Mouse (Mus musculus): ENCODE results near the gene Hist1h1t.
"Not testable (repeated sequence)": the region's sequence is repeated elsewhere in the genome, so short reads cannot be mapped to it uniquely, and the experiment has no call there.

Hist1h1t gene

DNA sequence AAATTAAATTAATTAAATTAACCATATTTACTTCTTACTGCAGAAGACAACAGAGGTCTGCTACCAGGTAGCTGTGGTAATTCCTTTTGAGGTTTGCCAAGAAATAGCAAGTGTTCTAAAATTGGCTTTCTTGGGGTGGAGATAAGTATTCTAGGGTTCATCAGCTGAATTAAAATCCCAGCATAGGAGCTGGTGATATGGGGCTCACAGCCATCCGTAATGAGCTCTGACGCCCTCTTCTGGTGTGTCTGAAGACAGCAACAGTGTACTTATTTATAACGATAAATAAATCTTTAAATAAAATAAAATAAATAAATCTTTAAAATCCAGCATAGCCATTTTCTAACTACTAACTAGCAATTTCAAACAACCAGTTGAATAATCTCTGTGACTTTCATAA, 4.2 kb downstream of the Hist1h1t start:
- DNase-seq (ENCODE audit: low spot score): no peak

DNA sequence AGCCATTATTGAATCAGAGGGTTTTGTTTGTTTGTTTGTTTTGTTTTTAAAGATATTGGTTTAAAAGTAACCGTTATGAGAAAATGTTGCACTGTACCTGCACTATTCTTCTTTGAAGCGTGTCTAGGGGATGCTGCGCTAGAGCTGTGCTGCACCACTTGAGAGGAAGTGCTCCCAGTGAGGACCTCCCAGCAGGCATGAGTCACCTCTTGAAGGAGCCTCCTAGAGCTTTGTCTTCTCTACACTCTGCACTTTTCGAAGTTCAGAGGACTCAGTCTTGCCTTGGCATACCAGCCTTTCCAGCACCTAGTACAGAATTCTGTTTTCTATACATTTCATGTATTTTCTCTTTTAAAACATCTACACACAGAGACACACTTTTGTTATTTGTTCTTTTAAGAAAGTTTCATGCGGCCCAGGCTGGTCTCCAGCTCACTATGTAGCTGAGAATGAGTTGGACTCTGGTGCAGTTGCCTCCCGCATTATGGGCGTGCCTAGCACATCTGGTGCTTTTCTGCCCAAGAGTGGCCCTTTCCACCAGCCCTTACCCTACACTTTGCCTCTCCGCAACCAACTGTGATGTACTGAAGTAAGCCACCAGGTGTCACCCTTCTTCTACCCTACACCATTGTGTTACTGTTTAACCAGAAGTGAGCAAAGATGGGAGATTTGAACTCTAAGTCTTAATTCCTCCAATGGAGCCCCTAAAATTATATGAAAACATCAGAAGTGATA, 5.3 kb downstream of the Hist1h1t start:
- peak; percentile 76 for DNase-seq (ENCODE audit: low spot score)

DNA sequence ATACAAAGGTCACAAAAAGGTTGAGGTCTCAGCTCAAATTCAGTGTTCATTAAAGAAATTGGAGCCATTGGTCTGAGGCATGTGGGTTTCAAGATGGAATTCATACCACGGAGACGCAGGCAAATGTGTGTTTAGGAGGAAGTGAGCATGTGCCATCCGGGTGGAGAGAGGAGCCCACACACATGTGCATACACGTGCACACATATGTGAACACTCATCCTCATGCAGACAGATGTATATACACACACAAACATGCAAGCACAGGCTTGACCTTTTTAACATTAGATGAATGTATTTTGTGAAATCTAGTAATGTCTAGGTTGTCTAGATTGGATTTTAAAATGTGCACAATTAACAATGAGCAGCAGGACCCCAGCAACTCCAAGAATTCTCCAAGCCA, 6.6 kb downstream of the Hist1h1t start:
- DNase-seq (ENCODE audit: low spot score): no peak

DNA sequence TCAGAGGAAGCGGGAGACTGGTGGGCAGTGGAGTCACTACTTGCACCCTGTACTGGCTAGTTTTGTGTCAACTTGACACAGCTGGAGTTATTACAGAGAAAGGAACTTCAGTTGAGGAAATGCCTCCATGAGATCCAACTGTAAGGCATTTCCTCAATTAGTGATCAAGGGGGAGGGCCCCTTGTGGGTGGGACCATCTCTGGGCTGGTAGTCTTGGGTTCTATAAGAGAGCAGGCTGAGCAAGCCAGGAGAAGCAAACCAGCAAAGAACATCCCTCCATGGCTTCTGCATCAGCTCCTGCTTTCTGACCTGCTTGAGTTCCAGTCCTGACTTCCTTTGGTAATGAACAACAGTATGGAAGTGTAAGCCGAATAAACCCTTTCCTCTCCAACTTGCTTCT, 7.2 kb downstream of the Hist1h1t start:
- not testable (repeated sequence) for DNase-seq (ENCODE audit: low spot score)

DNA sequence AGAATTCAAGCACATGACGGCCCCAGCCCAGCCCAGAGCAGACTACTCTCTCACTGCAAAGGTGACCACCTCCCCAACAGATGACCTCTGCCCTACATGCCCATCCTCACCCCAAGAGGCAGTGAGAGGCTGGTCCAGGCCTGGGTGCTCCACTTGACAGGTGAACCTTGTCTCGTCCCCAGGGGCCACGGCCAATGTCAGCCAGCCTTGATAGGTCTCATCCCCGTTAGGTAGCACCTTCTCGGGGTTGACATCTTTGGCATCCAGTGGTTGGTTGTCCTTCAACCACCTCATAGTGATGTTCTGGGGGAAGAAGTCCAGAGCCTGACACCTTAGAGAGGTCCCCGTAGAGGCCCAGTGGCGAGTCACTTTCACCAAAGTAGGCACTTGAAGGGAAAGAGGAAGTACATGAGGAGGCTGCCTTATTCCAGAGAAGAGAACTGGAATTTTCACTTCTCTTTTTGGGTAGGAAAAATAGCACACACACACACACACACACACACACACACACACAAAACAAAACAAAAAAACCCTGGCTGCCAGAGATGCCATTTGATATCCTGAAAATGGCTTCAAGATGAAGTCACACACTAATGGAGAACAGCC, 10.2 kb downstream of the Hist1h1t start:
- DNase-seq (ENCODE audit: low spot score): no peak

DNA sequence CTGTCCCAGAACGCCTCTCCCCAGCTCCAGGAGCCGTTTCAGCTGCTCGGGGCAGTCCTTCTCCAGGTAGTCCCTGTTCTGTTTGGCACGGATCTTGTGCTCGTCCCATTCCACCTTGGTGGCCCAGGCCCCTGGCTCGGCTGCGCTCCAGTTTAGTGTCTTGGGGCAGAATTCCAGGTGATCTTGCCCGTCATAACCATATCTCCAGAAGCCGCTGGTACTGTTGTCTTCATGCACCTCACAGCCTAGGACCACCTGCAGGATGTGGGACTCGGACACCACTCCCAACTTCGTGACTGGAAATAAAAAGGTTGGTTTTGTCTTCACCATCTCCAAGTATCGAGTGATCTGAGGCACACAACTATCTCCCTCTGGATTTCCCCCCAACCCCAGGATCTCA, 11.2 kb downstream of the Hist1h1t start:
- DNase-seq (ENCODE audit: low spot score): no peak

DNA sequence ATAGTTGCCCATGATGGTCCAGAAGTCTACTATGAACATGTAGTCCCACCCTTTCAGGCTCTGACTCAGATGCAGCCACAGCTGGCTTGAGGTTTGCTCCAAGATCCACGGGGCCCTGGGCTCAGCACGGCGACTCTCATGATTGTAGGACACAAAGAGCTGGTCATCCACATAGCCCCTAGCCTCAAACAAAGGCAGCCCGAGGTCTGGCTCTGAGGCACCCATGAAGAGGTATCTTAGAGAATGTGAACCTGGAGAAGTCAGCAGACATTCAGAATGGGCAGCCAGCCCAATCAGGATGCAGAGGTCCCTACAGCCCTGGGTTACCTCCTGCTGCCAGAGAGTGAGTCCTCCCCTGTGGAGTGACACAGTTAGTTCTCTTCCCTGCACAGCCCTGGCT, 12.4 kb downstream of the Hist1h1t start:
- no peak for DNase-seq (ENCODE audit: low spot score)

DNA sequence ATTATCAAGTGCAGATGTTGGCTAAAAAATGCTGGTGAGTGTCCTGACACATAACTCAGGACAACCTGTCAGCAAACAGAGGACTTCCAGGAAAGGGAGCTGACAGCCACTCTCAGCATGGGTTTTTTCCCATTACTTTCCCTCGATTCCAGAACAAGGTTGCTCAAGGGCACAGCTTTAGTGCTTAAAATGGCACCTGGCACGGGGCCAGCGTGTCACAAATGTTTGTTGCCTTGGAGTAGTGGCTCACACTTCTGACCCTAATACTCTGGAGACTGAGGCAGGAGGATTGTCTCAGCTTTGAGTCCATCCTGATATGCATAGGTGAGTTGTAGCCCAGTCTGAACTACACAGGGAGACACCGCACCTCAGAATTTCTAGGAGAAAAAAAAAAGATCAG, 13.0 kb downstream of the Hist1h1t start:
- no peak for DNase-seq (ENCODE audit: low spot score)

DNA sequence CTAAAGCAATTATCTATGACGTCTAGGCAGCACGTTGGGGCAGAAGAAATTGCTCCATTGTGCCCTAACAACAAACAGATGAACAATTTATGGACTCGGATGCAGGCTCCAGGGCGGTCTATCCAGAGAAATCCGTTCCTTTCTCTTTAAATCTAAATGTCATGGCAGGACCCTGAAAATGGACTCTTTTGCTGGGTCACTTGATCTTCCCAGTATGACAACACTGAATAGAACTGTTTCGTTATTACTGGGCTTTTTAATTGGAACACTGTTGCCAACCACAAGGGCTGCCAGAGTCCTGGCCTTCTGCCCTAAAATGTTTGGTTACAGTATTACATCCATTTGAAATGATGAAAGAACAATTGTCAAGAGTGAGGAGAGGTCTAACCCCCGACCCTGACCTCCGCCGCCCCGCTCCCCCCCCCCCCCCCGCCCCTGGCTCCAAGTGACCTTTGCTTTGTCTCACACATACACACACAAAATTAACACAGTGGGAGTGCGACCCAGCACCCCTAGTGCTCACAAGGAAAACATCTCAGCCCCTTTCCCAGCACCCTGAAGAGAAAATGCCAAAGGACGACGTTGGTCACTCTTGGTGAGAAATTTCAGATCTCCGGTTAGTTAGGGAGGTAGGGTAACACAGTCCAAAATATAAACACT, 14.2 kb downstream of the Hist1h1t start:
- no peak for DNase-seq (ENCODE audit: low spot score)

DNA sequence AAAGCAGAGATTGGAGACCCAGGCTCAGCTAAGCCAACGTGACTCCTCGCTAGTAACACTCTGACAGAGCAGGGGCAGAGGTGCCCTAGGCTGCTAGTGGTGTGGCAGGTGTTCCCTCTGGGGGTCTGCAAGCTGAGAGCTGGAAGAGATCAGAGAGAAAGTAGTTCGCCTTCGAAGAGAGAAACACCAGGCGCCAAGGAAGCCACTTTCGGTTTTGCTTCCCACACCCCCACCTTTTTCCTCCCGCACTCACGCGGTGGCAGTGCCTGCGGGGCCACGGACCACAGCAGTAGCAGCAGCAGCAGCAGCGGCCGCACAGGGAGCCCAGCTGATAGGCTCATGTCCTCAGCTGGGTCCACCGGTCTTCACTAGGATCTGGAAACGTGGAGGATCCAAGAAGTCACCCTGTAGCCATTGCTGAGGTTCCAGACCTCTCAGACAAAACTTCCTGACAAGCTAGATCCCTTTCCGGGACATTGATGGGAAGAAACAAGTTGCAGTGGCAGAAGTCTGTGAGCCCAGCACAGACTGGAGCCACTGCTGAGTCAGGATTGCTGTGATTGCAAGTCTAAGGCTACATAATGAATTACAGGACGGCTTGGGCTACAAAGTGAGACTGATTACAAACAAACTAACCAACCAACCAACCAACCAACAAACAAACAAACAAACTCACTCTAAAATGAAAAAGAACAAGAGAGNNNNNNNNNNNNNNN, 14.9 kb downstream of the Hist1h1t start, which contains the start of gene Hfe:
Gene Hfe (minus strand): TSS at position 481 of the 716 bp plus-strand sequence.
- peak; percentile 74 for DNase-seq (ENCODE audit: low spot score)

DNA sequence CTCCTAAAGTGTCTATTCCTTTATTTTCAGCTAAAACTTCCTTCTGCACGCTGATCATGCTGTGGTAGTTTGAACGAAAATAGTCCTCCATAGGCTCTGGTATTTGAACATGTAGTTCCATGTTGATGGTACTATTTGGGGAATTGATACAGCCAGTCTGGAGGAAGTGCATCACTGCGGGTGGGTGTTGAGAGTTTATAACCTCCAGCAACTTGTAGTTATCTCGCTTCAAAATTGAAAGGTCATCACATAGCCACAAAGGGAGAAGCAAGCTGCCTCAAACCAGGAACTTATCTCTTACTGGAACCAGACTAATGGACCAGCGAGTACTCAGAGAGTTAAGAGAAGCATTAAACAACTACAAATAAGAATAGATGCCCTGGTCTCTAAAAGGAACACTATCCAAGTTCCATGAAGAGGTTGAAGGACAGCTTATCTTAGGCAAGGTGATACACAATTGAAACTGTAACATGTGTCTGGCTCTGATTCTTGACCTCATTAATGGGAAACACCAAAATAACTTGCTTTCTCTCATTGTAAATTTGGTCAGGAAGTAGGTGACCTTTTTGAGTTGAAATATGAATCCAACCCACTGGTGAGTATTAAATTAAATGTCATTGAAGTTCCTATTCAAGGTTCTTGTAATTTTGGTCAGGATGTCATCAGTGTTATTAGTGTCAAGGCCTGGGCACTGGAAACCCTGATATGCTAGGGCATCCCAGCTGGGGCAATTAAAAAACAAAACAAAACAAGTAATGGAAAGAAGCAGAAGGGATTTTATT, 20.8 kb downstream of the Hist1h1t start:
- no peak for DNase-seq (ENCODE audit: low spot score)

DNA sequence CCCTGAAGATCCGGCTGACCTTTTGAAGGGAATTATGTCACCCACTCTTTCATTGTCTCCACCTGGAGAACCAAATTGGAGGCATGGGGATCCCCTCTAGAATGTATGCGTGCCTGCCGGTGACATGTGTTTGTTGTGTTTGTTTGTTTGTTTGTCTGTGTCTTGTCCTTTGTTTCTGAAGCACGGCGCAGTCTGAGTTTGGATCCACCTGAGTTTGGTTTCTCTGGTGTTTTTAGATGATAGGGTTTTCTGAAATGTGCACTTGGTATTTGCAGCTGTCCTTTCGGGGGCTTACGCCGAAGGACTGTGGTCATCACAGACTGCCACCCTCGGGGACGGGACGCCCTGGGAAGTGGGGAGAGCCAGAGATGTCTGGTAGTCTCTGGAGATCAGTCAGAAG, 21.6 kb downstream of the Hist1h1t start:
- no peak for DNase-seq (ENCODE audit: low spot score)

DNA sequence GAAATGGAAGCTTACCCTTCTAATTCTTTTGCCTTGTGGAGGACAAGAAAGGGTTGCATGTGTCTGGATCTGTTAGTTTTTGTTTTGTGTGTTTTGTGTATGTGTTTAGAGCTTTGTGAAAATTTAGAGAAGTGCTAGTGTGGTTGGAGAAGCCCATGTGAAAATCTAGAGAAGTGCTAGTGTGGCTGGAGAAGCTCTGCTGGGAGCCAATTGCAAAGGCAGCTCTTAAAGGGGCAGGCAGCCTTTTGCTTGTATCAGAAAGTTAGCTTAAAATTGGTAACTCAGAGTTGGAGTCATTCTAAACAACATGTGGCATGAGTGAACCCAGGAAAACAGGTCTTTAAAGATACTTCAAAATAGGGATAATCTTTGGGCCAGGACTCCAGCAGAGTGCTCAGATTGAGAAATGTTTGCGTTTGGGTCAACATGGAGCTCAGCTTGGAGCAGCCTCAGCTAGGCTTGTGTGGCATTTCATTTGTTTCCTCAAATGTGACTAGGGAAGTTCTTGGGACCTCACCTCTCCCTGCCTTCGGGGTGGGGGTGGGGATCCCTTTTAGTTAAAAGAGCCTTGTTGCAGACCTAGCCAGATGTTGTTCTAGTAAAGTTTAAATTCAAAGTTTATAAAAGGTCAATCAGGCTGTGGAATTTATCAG, 22.1 kb downstream of the Hist1h1t start:
- DNase-seq (ENCODE audit: low spot score): not testable (repeated sequence)

DNA sequence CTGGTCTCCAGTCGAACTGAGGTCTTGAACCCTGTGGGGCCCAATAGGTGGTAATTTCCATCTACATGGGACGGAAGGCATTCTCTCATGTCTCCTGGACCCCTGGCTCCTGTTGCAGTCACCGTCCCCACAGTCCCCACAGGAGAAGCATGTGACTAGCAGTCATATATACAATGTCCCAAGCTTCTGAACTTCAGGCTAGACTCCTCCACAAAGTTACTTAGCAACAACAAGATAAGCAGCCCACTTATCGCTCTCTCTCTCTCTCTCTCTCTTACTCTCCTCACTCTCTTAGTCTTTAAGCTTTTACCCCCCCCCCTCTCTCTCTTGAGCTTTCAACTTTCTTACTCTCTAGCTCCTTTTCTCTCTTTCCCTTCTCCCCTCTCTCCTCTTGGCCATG, 28.6 kb downstream of the Hist1h1t start:
- DNase-seq (ENCODE audit: low spot score): no peak

DNA sequence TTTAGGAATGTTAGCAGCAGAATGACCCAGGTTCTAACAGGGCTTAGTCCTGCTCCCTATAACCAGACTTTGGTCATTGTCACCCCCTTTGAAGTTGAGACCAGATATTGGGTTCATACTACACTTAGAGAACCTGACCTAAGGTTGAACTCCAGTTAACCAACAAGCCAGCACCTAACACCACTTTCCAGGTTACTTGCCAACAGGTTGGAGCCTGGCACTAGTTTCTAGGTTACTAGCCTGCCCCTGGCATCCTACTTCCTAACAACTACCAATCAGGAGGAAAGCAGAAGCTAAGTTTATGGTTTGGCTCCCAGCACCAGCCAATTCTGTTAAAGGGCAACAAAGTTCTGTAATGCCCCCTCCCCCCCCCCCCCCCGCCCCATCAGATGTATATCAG, 29.6 kb downstream of the Hist1h1t start:
- no peak for DNase-seq (ENCODE audit: low spot score)

DNA sequence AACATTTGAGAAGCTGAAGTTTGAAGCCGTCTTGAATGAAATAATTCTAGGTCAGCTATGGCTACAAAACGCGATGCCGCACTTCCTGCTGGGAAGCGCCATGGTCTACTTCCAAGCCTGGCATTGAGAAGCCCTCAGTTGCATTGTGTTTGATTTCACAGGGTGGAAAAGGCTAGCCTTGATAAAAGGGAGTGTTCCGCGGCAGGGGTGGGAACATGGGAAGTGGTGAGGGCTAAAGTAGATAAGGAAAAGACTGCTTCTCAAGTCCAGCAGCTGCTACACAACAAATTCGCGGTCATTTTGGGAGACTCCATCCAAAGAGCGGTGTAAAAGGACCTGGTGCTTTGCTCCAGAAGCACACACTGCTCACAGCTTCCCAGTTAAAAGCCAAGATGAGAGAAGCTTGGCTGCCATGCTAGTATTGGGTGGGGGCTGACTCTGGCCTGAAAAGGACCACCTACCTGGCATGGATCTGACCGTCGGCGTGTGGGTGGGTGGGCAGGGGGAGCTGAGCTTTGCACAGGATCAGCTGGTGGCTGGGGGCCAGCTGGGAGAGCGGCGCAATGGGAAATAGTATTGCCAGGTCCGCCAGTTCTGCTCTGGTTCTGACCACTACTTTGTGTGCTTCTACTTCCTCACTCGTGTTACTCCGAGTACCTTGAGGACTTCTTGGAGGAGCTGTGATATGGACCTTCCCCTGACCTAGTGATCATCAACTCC, 33.0 kb downstream of the Hist1h1t start:
- no peak for DNase-seq (ENCODE audit: low spot score)

DNA sequence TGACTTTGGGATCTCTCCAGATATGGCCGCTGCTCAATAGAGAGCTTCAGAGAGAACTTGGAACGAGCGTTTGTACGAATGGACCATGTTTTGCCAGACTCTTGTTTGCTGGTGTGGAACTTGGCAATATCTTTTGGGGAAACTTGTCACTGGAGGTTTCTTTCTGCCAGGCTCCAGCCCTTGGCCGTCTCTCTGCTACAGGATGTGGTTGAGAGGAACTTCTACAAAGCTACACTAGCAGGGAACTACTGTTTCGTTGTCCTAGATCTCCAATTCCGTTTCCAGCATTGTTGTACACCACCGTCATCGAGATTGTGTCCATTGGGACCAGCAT, 33.5 kb downstream of the Hist1h1t start:
- no peak for DNase-seq (ENCODE audit: low spot score)

DNA sequence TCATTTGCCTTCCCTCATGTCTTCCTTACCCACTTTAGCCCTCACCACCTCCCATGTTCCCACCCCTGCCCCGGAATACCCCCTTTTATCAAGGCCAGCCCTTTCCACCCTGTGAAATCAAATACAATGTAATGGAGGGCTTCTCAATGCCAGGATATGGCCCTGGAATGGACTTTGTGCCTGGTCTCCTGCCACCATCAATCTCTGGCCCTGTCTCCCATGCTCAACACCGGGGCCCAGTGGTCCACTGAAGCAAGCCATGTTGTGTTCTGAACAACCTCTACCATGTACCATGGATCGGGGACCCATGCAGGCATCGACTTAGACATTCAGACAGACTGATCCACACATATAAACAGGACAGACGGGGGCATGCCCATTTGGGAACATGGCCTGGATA, 34.1 kb downstream of the Hist1h1t start:
- DNase-seq (ENCODE audit: low spot score): no peak

DNA sequence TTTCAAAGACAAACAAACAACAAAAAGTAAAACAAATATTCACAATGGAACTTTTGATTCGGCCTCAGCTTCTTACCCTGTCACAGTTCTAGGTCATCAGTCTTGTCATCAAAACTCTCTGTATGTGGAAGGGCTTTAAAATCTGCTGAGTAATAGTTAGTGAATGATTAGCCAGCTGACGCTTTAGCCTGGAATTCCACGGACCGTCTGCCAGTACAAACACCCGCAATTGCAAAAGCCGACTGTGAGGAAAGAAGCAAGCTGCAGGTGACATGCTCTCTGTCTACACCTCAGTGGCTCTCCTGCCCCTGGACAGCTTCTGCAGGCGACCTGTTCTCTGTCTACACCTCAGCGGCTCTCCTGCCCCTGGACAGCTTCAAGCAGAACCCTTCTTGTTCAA, 34.9 kb downstream of the Hist1h1t start:
- DNase-seq (ENCODE audit: low spot score): no peak

DNA sequence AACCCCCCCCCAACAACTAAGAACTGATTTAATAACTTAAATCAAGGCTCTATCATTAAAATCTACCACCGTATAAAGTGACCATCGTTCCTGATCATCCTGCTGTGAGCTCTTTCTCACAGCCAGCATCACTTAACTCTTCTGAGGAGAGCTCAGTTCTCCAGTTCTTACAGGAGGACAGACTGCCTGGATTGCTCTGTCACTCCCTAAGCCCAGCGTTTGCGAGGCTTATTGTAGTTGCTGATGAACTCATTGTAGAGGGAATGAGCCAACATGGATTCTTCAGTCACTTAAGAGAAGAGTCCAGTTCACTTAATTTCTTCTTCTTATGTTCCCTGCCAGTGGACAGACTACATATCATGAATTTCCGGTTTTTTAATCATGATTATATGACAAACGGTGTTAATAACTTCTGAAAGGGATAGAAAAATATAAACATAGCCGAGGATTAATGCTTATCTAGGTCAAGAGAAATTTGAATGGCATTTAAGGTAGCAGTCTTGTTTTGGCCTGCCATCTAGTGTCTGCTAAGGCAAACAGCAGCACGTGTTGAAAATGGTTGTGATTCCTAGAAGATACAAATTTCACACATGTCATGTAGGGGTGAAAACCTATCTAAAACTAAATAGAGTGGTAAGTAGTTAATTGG, 36.7 kb downstream of the Hist1h1t start:
- DNase-seq (ENCODE audit: low spot score): peak; percentile 40

Measured in T-cell, adult 2 months (primary cell).